Mouse (Mus musculus) heart, embryonic 12.5 days (tissue): Measurements from ENCODE around the gene Snca. TPM values are rescaled to one million over a fixed set of nuclear protein-coding genes. Genes with fewer than 3 reads are reported as not detected.

Experiments
- ATAC-seq: fragments of 200-750 bp; cut with Nextera tagmentation; 2 replicates; pipeline ENCODE4 v1.8.0; 2017; ENCODE audit warnings: moderate TSS enrichment, moderate library complexity; ENCODE audit not compliant: insufficient number of reproducible peaks, low FRiP score
- H3K27ac ChIP-seq: fragments of 300-500 bp; sonication (generic); 2 replicates; pipeline ENCODE4 v1.5.1; 2016; ENCODE audit warnings: mild to moderate bottlenecking, moderate library complexity; ENCODE audit not compliant: poor library complexity, severe bottlenecking
- H3K27me3 ChIP-seq: fragments of 300-500 bp; sonication (generic); replicated peaks from 2 replicates; pipeline ENCODE4 v1.6.1; 2016; ENCODE audit warnings: mild to moderate bottlenecking, moderate library complexity
- H3K36me3 ChIP-seq: fragments of 300-500 bp; sonication (generic); 2 replicates; pipeline ENCODE4 v1.6.1; 2016; ENCODE audit warnings: mild to moderate bottlenecking, moderate library complexity
- H3K4me1 ChIP-seq: fragments of 300-500 bp; sonication (generic); replicated peaks from 2 replicates; pipeline ENCODE4 v1.6.1; 2016; ENCODE audit warnings: mild to moderate bottlenecking
- H3K4me2 ChIP-seq: fragments of 300-500 bp; sonication (generic); 2 replicates; pipeline ENCODE4 v1.6.1; 2016; ENCODE audit warnings: mild to moderate bottlenecking, moderate library complexity
- H3K4me3 ChIP-seq: fragments of 300-500 bp; sonication (generic); 2 replicates; pipeline ENCODE4 v1.5.1; 2016; ENCODE audit warnings: mild to moderate bottlenecking
- H3K9ac ChIP-seq: fragments of 300-500 bp; sonication (generic); 2 replicates; pipeline ENCODE4 v1.6.1; 2016; ENCODE audit warnings: mild to moderate bottlenecking, moderate library complexity
- H3K9me3 ChIP-seq: fragments of 300-500 bp; sonication (generic); replicated peaks from 2 replicates; pipeline ENCODE4 v1.6.1; 2016; ENCODE audit warnings: mild to moderate bottlenecking, moderate library complexity
- whole genome bisulfite sequencing: fragments of 180-500 bp; shearing (Covaris S2); methylation state at CpG from one replicate; pipeline ENCODE4 v1.1.7; 2016; 5-methylcytosine and 5-hydroxymethylcytosine counted together
- polyA plus RNA-seq: library from polyadenylated mRNA; unstranded; fragments of >200 nt; fragmentation: Nextera tagmentation; extraction: Ambion mirVana; gene quantifications from 2 replicates; pipeline ENCODE4 v1.2.1, GENCODE M21; 2016

Gene Snca
- polyA plus RNA-seq, 1 experiment from 2014 or later, result 47.7 TPM

GRCm38 (mm10) chr6:60786955-60787354 is 42.7 kb downstream of the Snca start:
- Histone ChIP-seq H3K36me3 (no peaks in the 10 kb centered on the region), H3K27me3 (no peaks in the 10 kb centered on the region), H3K4me3 (no peak overlapping the region), H3K4me2 (no peak overlapping the region), H3K9me3 (no peaks in the 10 kb centered on the region), H3K27ac (no peak overlapping the region), H3K9ac (no peak overlapping the region), H3K4me1 (no peaks in the 10 kb centered on the region)
- no peak for ATAC-seq
- WGBS, result 90% methylated on average over 1 of the region's 1 CpGs

- H3K4me3 ChIP-seq, result no peak overlapping the region
- no peaks in the 10 kb centered on the region for H3K9me3 ChIP-seq
- no peaks in the 10 kb centered on the region for H3K4me1 ChIP-seq
- 87% methylated on average over 1 of the region's 1 CpGs for WGBS
- H3K27me3 ChIP-seq, result no peaks in the 10 kb centered on the region
- no peak overlapping the region for H3K27ac ChIP-seq
- H3K36me3 ChIP-seq, result no peaks in the 10 kb centered on the region
- no peak overlapping the region for H3K9ac ChIP-seq
- no peak for ATAC-seq
- no peak overlapping the region for H3K4me2 ChIP-seq
Measured at GRCm38 (mm10) chr6:60771899-60772298, 57.8 kb downstream of the Snca start.

DNA sequence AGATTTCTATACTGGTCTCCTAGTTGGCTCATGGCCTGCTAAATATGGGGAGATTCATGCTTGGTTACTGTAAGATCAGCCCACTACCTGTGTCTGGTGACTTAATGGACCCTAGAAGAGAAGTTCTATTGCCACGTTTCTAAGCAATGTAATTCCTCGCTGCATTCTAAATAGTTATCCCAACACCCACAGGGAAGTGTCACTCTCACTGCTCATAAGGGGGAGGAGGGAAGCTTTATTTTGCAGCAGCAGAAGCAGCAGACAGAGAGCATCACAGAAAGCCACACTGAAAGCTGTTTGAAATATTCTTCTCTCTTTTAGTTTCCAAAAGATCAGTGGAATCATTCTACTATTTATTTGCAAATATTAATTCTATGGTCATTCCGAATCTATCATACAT is 64.0 kb downstream of the Snca start:
- no peak overlapping the region for H3K9ac ChIP-seq
- H3K4me1 ChIP-seq, result no peaks in the 10 kb centered on the region
- H3K9me3 ChIP-seq, result no peaks in the 10 kb centered on the region
- no peak overlapping the region for H3K4me2 ChIP-seq
- H3K4me3 ChIP-seq, result no peak overlapping the region
- H3K27ac ChIP-seq, result no peak overlapping the region
- ATAC-seq, result no peak
- no peaks in the 10 kb centered on the region for H3K36me3 ChIP-seq
- H3K27me3 ChIP-seq, result no peaks in the 10 kb centered on the region
- 88% methylated on average over 3 of the region's 3 CpGs for WGBS

- no peak overlapping the region for H3K9ac ChIP-seq
- no peaks in the 10 kb centered on the region for H3K9me3 ChIP-seq
- H3K27ac ChIP-seq, result no peak overlapping the region
- H3K27me3 ChIP-seq, result no peaks in the 10 kb centered on the region
- H3K36me3 ChIP-seq, result no peaks in the 10 kb centered on the region
- no peak overlapping the region for H3K4me2 ChIP-seq
- no peak for ATAC-seq
- H3K4me3 ChIP-seq, result no peak overlapping the region
- no peaks in the 10 kb centered on the region for H3K4me1 ChIP-seq
- WGBS, result 87% methylated on average over 4 of the region's 4 CpGs
Measured at GRCm38 (mm10) chr6:60762864-60763263, 66.8 kb downstream of the Snca start.

- Histone ChIP-seq H3K36me3 (no peaks in the 10 kb centered on the region), H3K9ac (no peak overlapping the region), H3K4me1 (no peaks in the 10 kb centered on the region), H3K27ac (no peak overlapping the region), H3K9me3 (no peaks in the 10 kb centered on the region), H3K4me3 (no peak overlapping the region), H3K4me2 (no peak overlapping the region), H3K27me3 (no peaks in the 10 kb centered on the region)
- 60% methylated on average over 2 of the region's 2 CpGs for WGBS
- no peak for ATAC-seq
Measured at GRCm38 (mm10) chr6:60761710-60762109, 67.9 kb downstream of the Snca start.

GRCm38 (mm10) chr6:60754975-60755374 is 74.7 kb downstream of the Snca start:
- no peak for ATAC-seq
- Histone ChIP-seq H3K4me1 (no peaks in the 10 kb centered on the region), H3K36me3 (no peaks in the 10 kb centered on the region), H3K9me3 (no peaks in the 10 kb centered on the region), H3K4me2 (no peak overlapping the region), H3K27ac (no peak overlapping the region), H3K9ac (no peak overlapping the region), H3K4me3 (no peak overlapping the region), H3K27me3 (no peaks in the 10 kb centered on the region)
- 66% methylated on average over 1 of the region's 1 CpGs for WGBS

GRCm38 (mm10) chr6:60745965-60746364 is 83.7 kb downstream of the Snca start:
- Histone ChIP-seq H3K9ac (no peak overlapping the region), H3K27ac (no peak overlapping the region), H3K4me1 (no peaks in the 10 kb centered on the region), H3K4me3 (no peak overlapping the region), H3K36me3 (no peaks in the 10 kb centered on the region), H3K27me3 (no peaks in the 10 kb centered on the region), H3K9me3 (no peaks in the 10 kb centered on the region), H3K4me2 (no peak overlapping the region)
- no peak for ATAC-seq

DNA sequence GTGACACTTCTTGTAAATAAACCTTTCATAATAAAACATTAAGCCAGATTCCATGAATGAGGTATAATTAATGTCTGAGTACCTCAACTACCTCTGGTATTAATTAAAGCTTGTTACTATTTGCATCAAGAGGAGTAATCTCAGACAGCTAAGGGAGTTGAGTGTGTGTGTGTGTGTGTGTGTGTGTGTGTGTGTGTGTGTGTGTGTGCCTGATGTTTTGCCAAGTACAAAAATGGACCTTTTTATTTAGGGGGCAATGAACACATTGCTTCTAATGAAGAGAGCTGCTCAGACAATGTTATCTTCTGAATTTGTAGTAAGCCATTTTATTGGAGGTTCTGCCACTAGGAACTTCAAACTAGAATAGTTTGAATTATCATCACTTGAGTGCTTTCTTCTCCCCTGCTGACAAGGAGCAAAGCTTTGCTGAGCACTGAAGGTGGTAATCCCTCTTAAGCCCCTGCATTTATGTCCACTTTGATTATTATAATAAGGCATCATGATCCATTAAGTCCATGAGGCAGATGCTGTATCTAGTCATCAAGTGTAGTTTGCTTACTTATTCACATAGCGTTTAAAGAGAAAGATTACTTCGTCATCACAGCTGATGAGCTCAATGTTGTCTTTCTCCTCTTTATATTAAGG is 88.1 kb downstream of the Snca start:
- no peak overlapping the region for H3K27ac ChIP-seq
- no peak overlapping the region for H3K9ac ChIP-seq
- no peaks in the 10 kb centered on the region for H3K4me1 ChIP-seq
- 90% methylated on average over 2 of the region's 2 CpGs for WGBS
- no peaks in the 10 kb centered on the region for H3K9me3 ChIP-seq
- no peak overlapping the region for H3K4me2 ChIP-seq
- H3K27me3 ChIP-seq, result no peaks in the 10 kb centered on the region
- ATAC-seq, result no peak
- H3K36me3 ChIP-seq, result no peaks in the 10 kb centered on the region
- H3K4me3 ChIP-seq, result no peak overlapping the region

GRCm38 (mm10) chr6:60739776-60740175 is 89.9 kb downstream of the Snca start:
- ATAC-seq, result no peak
- no peaks in the 10 kb centered on the region for H3K4me1 ChIP-seq
- 49% methylated on average over 1 of the region's 1 CpGs for WGBS
- no peaks in the 10 kb centered on the region for H3K27me3 ChIP-seq
- H3K9me3 ChIP-seq, result no peaks in the 10 kb centered on the region
- no peak overlapping the region for H3K27ac ChIP-seq
- no peaks in the 10 kb centered on the region for H3K36me3 ChIP-seq
- no peak overlapping the region for H3K4me2 ChIP-seq
- no peak overlapping the region for H3K9ac ChIP-seq
- no peak overlapping the region for H3K4me3 ChIP-seq

GRCm38 (mm10) chr6:60731164-60731563 is 98.5 kb downstream of the Snca start:
- WGBS, result 39% methylated on average over 2 of the region's 2 CpGs
- Histone ChIP-seq H3K27me3 (no peaks in the 10 kb centered on the region), H3K9ac (no peak overlapping the region), H3K4me1 (no peaks in the 10 kb centered on the region), H3K9me3 (no peaks in the 10 kb centered on the region), H3K36me3 (no peaks in the 10 kb centered on the region), H3K27ac (no peak overlapping the region), H3K4me2 (no peak overlapping the region), H3K4me3 (no peak overlapping the region)
- ATAC-seq, result no peak

DNA sequence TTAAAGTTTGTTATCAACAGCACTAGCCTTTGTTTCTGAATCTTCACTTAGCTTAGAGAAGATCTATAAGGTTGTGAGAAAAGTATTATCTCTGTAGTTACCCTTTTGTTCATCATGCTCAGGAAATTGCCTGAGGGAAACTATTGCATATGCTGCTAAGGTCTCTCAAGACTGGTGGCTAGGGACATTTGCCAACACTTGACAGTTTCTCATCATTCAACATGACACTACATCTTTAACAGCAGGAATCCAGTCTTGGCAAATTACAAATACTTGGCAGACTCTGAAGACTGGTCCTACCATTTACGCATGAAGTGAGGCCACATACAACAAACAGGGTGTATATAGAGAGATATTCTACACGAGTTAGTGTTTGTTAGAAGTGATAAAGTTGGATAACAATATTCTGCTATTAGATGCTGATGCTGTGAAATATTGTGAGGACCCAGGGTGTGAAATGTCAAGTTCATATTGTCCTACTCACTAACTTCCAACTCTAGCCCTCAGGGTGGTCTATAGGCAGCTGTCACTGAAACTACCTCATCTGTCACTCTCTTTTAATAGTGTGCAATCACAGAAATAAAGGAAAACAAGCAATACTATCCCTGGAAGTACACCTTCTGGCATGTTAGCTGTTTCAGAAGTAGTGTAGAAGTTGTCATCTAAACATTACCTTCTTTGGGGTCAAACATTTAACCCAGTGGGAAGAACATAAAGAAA is 105.4 kb downstream of the Snca start:
- H3K4me2 ChIP-seq, result no peak overlapping the region
- ATAC-seq, result no peak
- 75% methylated on average over 2 of the region's 2 CpGs for whole genome bisulfite sequencing

DNA sequence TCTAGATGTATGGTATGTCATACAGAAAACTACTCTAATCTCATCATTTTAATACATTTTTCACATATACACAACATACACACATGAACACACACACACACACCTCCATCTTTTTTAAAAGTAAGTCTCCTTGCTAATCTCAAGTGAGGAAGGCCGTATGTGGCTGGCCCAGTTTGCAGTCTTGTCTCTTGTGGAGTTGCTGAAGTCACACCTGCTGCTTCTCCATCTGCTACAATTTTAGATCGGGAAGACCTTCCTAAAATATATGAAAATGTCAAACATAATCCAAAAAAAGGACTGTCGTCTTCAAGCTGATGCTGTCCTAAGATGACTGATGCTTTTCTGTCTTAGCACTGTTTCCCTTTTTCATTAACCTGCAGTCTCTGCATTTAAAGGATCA is 112.1 kb downstream of the Snca start:
- no peak for ATAC-seq

More for the DNA sequence above, 105.4 kb downstream of the Snca start:
- H3K4me3 ChIP-seq, result no peak overlapping the region
- H3K36me3 ChIP-seq, result no peaks in the 10 kb centered on the region
- no peaks in the 10 kb centered on the region for H3K27me3 ChIP-seq
- no peak overlapping the region for H3K27ac ChIP-seq
- no peaks in the 10 kb centered on the region for H3K4me1 ChIP-seq
- H3K9ac ChIP-seq, result no peak overlapping the region
- no peaks in the 10 kb centered on the region for H3K9me3 ChIP-seq

More for the DNA sequence above, 112.1 kb downstream of the Snca start:
- Histone ChIP-seq H3K9me3 (no peaks in the 10 kb centered on the region), H3K4me2 (no peak overlapping the region), H3K27ac (no peak overlapping the region), H3K27me3 (no peaks in the 10 kb centered on the region), H3K4me1 (no peaks in the 10 kb centered on the region), H3K4me3 (no peak overlapping the region), H3K36me3 (no peaks in the 10 kb centered on the region), H3K9ac (no peak overlapping the region)
- 73% methylated on average over 3 of the region's 3 CpGs for WGBS
